Mouse (Mus musculus) left cerebral cortex, adult 9 months (tissue): ENCODE data around the gene Epn3.

Experiments
- DNase-seq, 2 experiments: peaks; one replicate each; pipeline ENCODE4 v3.0.0; 2022; ENCODE audit warnings: low spot score in 2 of 2

Gene Epn3

DNA sequence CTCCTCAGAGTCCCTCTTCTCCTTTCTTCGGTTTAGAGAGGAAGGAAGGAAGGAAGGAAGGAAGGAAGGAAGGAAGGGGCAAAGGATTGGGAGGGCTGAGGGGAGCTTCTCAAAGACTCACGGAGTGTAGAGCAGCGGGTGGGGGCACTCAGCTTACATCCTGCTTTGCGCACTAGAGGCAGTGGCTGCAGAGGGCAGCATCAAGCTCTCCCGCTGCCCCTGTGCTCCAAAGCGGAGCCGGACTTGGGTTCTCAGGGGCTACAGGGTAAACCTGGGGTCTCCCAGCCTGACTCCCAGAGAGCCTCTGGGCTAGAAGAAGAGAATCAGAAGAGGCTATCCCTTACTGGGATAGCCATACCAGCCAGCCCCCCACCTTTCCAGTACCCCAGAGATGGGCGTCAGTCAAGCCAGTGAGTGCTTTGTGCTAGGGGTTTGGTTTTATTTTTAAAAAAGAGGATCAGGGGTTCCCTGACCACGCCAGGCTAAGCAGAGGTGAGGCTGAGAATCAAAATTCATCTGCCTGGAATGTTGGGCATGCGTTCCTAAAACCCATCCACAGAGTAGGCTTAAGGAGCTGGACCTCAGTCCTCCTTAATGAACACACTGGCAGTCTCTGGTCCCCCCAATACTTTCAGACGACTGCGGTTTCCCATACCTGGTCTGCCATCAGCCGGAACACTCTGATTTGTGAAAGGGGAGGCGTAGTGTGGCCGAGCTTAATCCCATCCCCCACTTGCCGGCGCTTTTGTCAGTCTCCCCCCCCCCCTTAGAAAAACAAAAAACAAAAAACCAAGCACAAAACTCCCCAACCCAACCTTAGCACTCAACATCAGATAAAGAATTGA is 27.8 kb downstream of the Epn3 start:
- DNase-seq = no peak

DNA sequence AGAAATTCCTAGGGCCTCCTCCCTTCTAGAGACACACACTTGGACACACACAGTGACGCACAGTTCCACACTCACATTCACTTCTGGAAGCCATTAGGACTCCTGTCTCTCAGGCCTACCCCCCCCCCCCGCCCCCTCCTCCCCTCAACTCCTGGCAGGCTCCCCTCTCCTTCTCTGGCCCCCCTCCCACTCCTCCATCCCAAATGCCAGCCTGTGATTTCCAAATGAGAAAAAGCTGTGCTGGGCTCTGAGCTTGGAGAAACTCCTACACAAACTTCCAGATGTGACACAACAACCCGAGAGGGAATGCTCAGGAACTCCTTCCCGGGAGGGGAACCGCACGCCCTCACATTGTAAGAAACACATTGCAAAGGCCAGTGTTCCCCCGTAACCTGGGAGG is 29.4 kb downstream of the Epn3 start:
- no peak for DNase-seq

DNA sequence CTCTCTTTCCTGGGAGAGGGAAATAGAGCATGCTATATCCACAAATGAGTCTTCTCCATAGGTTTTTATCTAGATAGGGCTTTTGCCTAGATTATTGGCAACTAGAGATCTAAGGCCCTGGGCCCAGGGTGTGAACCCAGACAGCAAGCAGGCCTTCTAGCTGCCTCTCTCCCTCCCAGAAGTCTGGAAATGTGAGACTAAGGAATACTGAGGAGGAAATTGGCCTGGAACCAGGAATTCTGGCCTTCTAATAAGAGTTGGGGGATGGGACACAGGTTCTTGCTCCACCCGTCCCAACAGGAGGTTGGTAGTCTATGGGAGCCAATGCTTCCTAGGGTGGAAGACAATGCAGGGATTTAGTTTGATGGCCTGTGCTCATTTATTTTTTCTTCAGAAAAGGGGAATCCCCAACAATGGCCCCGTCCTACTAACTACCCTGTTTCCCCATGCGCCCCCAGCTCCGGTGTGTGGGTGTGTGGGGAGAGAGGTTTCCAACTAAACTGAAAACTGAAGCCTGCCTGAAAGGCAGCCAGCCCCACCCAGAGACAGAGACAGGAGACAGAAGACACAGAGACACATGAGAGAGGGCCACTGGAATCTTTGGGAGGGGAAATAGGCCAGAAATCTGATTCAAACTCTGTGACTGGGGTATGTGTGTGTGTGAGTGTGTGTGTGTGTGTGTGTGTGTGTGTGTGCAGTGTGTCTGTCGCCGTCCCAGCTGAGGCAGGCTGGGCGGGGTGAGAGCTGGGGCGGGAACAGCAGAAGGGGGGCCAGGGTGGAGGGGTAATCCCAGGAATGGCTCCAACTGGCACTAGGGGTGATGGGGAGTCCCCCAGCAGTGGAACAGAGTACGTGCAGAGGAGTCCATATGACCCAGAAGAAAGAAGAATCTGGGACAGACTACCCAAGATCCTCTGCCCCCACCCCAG is 30.4 kb downstream of the Epn3 start:
- no peak for DNase-seq

DNA sequence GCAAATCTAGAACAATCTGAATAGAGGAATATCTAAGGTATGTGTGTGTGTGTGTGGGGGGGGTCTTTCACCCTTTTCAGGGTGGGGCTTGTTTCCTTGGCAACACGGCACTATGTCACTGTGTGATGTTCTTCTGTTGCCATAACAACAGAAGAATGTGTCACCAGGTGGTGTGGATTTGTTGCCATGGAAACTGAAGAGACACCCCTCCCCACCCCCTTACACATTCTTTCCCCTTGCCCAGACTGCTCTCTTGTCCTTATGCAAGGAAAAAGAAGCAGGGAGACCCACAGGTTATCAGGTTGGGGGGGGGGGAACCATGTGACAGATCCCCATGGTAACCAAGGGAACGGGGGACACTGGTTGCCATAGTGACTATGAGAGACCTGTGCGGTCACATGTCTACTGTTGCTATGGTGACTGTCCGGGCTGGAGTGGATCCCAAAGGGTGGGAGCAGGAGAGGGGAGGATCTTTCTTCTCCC is 31.2 kb downstream of the Epn3 start:
- DNase-seq = peak in 1 of 2 experiments; percentile 78

DNA sequence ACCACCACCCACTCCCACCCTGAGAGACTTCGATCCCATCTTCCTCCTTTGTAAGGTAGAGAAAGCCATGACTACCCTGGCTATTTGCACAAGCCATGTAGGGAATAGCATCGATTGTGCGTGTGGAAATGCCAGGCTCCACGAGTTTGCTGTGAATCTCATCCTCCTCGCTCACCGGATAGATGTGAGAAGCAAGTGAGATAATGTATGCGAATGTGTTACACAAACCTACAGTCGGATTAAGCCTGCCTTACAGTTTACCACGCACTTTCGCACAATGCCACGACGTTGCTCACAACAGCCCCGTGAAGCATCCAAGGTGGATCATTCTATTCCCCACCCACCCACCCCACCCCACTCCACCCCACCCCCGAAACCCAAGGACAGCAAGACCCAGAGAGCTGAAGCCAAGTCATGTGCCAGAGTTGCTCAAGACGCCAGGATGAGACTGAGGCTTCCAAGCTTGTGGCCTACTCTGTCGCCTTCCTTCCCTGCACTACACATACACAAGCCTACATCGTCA is 33.4 kb downstream of the Epn3 start:
- DNase-seq = peak in 1 of 2 experiments; percentile 55

DNA sequence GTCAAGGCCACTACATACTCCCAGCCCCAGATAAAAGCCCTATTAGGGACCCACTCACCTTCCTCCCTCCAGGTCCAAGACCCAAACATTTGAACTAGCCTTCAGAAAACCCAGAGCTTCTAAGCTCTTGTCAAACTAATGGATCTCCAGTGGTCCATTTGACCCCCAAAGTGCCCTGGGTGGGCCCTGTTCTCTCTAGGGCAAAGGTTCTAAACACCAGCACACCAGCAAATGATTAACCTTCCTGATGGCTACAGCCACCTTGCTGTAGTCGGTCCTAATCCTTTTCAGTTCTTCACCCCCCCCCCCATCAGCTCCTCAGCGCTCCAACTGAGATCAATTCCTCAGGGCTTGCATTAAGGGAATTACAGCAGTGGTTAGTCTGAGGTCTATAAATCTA is 35.6 kb downstream of the Epn3 start:
- no peak for DNase-seq

DNA sequence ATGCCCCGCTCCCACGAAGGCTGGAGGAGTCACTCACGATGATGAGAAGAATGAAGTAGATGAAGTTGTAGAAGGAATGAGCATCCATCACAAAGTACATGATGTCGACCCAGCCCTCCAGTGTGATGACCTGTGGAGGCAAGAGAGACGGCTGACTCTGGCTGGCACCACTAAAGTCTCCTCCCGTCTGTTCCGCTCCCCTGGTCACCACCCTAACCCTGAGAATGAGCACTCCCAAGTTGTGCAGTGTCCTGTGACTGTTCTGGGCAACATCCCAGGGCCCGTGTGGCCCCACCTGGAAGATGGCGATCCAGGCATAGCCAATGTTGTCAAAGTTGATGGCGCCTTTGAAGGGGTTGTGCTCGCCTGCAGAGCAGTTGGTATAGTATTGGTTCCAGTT is 37.9 kb downstream of the Epn3 start:
- no peak for DNase-seq

DNA sequence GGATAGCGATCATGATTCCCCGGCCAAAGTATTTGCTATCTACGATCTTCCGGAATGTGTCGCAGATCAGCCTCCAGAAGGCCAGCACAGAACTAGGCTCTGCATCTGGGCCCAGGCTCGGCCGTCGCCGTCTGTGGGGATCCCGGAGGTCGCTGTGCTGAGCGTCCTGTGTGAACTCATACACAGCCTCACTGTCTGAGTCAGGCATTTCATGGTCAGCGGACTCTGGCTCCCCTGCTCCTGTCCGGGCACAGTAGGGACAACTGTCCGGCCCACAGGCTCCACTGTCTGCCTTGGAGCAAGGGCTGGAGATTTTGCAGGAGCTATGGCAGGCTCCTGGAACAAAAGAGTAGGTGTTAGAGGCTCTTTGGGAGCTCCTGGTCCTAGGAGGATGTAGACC is 42.8 kb downstream of the Epn3 start:
- DNase-seq = no peak

DNA sequence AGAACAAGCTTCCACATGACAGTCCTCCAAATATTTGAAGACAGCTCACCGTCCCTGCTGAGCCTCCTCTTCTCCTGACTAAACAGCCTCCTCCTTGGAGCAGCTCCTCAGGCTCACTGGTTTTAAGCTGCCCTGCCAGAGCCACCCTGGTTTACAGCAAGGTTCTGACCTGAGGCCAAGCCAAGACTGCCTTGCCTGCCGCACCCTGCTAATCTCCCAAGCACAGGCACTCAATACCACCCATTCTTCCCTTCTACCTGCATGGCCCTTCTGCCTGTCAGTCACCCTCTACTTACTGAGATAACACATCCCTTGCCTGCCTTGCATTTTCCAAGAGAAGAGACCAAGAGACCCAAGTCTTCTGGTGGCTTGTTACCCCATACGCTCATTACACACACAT is 43.4 kb downstream of the Epn3 start:
- no peak for DNase-seq

DNA sequence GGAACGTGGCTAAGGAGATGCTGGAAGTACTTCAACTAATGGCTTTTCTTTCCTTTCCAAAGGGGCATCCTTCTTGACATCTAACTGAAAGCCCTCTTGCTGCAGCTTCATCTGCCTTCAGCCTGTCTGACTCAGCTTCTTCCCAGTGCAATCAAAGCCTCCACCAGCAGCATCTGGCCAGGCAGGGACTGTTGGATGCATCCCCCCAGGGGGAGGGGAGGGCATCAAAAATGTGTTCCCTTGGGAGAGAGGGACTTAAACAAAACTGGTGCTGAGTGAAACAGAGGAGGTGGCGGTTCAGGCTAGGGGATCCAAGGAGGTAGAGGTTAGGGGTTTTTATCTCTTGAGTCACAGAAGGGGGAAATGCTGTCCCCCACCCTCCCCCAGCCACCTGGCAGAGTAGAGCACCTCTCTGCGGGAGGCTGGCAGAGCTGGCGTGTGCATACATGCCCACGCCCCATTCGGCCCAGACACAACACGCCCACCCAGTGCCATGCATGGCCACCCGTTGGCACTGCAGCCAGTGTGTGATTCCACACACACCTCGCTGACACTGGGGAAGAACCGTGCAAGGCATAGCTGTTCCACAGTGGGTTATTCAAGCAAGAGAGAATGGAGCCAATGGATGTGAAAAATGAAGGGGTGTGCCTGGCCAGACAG is 44.5 kb downstream of the Epn3 start:
- peak in 1 of 2 experiments; percentile 42 for DNase-seq

DNA sequence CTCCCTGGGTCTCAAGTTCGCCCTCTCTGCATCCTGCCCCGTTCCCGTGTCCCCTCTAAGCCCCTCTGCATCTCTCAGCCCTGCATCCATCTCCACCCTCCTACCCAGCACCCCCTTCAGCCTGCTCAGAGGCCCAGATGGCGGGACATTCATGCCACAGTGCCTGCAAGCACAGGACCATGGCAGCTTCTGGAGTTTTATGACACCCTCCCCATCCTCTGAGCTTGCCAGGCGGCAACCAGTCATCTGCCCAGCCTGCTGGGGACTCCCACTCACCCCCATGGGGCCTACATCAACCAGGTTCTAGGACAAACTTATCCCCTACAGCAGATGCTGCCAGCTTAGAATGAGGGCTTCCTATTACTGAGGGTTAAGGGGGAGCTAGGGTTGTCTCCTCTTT is 45.0 kb downstream of the Epn3 start:
- peak in 1 of 2 experiments; percentile 61 for DNase-seq

DNA sequence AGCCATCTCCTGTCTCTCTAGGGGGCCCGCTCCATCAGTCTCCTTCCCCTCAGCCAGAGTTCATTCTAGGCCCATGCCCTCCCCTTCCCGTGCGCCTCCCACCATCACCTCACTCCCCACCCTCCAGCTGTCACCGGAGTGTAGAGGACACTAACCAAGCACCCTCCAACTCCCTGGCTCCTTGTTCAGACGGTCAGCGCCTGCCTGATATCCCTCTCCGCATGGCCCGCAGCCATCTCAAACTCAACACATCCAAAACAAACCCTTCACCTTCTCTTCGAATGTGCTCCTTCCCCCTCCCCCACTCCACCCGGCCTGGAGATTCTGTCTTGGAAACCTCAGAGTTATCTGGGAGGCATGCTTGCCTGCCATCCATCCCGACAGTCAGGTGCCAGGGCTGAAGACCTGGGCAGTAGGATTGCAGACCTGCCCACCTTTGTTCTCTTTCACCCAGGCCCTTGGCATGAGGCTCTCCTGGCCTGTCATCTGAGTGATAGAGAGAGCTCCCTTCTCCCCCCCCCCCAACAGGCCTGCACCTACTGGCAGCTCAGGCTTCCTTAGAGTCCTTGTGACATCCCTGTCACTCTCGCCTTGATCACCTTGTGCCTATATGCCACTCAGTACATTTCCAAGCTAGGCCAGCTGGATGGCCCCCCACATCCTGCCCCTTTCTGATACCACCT is 48.5 kb downstream of the Epn3 start:
- DNase-seq = no peak

DNA sequence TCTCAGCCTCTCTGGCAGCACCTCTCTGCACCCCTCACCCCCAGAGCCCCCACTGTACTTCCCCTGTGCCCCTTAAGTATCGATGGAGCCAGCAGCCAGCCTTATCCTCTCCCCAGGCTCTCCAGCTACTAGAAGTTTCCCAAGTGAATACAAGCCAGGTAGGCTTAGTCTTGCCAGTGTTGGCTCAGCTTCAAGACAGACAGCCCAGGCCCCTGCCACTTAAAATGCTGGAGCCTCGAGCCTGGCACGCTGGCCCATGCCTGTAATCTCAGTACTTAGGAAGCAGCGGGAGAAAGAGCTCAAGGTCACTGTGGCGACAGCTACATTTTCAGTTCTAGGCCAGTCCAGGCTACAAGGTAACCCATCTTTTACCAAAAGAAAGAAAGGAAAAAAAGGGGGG is 49.9 kb downstream of the Epn3 start:
- DNase-seq = no peak

DNA sequence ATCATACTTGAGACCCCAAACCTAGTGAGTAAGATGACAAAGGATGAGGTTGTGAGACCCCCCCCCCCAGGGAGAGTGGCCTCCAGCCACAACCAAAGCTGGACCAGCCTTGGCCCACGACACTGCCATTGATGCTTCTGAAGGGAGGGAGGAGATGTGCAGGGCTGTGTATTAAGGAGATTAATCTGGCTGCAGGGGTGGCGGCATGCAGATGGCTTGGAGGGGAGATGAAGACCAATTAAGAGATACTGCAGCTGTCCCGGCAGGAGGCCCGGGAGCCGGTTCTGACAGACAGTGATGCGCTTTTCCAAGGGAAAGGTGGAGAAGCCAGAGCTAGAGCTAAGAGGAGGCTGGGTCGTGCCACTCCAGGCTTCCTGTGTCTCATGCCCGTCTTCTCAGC is 50.5 kb downstream of the Epn3 start:
- DNase-seq = no peak

DNA sequence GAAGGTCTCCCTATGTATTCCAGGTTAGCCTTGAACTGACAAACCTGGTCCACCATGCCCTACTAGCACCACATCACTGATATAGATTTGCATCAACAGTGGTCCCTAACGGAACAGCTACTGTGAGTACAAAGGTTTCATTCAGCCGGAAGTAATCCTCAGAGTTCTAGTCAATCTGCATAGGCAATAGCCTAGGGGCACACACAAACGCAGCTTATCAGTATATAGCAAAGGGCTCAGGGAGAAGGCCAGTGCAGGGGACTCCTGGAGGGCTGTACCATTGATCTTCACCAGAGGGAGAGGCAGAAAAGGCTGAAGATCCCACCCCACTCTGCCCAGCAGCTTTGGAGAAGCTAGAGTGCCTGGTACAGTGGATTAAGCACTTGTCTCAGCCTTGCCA is 52.8 kb downstream of the Epn3 start:
- DNase-seq = no peak

DNA sequence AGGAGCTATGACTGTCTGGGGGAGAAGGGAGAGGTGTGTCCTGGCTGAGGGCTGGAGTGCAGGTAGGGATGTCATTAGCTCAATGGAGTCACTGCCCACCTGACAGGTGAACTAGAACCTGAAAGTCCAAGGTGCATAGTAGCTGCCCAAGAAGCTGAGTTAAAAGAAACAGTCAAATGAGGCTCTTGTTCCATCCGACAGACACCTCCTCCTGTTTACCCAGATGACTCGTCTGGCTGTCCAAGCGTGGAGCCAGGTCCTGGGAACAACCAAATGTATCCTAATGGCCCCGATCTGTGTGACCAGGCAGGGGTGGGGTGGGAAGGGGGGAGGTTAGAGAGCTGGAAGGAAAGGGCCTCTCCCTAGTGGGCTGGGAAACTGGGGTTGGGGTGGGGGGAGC is 54.5 kb downstream of the Epn3 start:
- no peak for DNase-seq

DNA sequence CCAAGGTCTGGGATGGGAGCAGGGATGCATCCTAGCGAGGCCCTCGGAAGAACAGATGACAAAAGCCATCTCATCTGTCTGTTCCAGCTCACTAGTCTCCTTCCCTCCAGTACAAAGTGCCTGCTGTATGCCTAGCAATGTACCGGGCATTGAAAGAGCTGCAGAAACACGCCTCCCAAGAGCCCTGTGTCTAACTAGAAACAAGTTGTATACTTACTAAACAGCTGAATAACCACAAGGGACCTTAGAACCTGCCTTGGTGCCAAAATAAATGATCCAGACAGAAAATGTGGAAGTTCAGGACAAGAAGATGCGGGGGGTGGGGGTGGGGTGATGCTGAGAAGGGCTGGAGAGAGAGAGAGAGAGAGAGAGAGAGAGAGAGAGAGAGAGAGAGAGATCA is 54.9 kb downstream of the Epn3 start:
- no peak for DNase-seq

DNA sequence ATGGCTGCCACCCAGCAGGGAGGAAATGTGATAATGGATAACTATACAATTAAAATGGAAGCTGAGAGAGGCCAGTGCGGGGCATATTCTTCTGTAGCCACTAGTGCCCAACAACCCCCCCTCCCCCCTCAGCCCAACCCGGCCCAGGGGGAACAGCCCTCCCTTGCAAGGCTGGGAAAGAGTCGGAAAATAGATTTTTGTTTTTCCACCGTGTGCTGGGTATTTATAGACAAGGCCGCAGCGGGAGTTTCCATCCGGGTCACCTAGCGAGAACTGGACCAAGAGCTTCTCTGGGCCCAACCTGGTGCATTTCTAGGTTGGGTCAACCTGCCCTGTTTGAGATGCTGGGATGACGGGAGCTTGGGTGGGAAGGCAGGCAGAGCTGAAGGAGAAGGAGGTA is 58.0 kb downstream of the Epn3 start:
- DNase-seq = no peak

DNA sequence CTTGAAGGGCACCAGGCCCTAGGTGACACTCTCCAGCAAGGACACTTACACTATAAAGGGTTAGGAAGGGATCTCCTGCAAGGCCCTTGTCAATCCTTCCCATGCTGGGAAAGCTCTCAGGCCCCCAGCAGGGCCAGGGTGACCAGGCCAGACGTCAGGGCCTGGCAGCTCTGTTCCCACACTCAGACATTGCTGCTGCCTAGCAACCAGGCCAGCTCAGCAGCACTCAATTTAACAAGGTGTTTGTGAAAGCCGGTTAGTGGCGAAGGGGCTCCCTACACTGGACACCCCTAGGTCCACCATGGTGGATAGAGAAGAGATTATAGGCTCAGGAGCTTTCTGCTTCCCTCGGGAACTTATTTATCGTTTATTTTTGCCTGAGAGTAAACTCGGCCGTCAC is 58.7 kb downstream of the Epn3 start:
- DNase-seq = no peak

DNA sequence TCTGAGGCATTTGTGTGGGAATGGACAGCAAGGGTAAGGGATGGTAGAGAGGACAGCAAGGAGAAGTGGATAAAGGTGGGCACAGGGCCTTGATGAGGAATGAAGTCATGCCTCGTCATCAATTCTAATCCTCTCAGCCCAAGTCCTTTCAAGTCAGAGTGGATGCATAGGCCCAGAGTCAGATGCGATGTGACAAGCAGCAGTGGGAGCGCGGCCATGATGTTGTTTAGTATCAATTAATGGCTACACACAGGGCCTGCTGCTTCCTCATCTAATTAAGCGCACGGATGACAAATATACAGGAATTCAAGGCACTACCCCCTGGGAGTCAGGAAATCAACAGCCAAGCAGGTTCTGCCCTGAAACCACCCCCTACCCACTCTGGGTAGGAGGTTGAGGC is 59.4 kb downstream of the Epn3 start:
- no peak for DNase-seq
